Mouse (Mus musculus) liver (tissue): Measurements from ENCODE around the gene Gm4787.
A peak's percentile ranks its signal among the peaks of the same experiment; 100 is the strongest.
"Not testable (repeated sequence)": the region's sequence is repeated elsewhere in the genome, so short reads cannot be mapped to it uniquely, and the experiment has no call there.

ENCODE experiments used
- DNase-seq: peaks from one replicate; pipeline ENCODE4 v3.0.0-alpha.2; 2020; ENCODE audit warnings: mixed read lengths

Gm4787 gene

GRCm38 (mm10) chr12:81379364-81379763, at the start of gene Gm4787:
Gm4787 (minus strand) TSS chr12:81379464.
- not testable (repeated sequence) for DNase-seq

DNA sequence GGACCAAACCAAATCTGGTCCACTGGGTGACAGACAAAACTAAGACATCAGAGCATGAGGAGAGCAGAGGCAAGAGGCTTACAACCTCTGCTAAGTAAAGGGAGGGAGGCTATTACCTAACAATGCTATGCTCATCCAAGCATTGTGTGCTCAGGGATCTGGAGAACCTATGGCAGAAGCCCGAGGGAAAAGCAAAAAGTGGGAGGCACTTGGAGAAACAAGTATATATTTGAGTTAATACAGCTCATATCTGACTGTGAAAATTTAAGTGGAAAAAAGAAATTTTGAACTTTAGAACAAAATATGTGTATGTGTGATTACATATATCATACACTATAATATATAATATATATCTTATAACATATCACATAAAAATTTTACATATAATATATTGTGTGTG, 42.6 kb upstream of the Gm4787 start, which contains the start of gene Adam4:
TSS of gene Adam4 (minus strand) at position 101 of the 400 bp plus-strand sequence.
- no peak for DNase-seq

GRCm38 (mm10) chr12:81413211-81413610, 33.9 kb upstream of the Gm4787 start:
- no peak for DNase-seq

DNA sequence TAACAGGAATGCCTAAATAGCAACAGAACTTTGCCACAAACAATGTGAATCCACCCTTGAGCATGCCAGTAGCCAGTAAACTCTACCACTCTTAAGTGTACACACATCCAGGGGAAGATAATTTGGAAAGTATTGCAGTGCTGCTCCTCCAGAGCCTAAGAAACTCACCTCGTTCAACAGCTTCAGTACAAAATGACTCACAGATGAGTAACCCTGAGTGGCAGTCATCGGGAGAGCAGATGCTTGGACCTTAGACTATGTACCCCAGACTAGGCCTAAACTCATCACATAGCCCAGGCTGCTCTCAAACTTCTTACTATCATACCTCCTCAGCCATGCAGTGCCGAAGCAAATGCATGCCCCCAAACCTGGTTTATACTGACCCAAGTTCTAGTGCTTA, 29.7 kb upstream of the Gm4787 start:
- no peak for DNase-seq

GRCm38 (mm10) chr12:81402187-81402586, 22.9 kb upstream of the Gm4787 start:
- peak; percentile 38 for DNase-seq

- no peak for DNase-seq
These were observed 45.4 kb downstream of the Gm4787 start for GRCm38 (mm10) chr12:81333841-81334240.

DNA sequence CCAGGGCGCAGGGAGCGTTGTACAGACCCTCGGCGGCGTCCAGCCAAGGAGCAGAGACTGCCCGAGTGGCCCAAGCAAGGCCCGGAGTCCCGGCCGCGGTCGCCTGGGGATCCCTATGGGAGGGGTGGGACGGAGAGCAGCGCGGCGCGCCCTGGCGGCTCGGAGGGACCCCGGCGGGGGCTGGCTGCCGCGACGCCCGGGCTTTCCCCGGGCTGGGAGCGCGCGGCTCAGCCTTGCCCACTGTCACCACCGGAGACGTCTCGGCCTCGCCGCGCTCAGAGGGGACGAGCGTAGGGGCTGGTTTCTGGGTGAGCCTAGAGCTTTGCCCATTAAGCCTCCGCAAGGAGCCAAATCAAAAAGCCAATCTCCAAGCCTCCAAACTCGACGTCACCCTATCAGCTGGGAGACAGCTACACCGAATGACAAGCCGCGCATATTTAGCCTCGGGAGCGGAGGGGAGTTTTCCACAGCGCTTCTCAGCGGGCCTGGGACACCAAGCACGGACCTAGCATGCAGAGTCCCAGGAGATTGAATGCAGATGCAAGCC, 46.3 kb downstream of the Gm4787 start, which contains the start of gene Slc8a3:
TSS of gene Slc8a3 (minus strand) at position 306 of the 547 bp plus-strand sequence.
- peak; percentile 5 for DNase-seq

DNA sequence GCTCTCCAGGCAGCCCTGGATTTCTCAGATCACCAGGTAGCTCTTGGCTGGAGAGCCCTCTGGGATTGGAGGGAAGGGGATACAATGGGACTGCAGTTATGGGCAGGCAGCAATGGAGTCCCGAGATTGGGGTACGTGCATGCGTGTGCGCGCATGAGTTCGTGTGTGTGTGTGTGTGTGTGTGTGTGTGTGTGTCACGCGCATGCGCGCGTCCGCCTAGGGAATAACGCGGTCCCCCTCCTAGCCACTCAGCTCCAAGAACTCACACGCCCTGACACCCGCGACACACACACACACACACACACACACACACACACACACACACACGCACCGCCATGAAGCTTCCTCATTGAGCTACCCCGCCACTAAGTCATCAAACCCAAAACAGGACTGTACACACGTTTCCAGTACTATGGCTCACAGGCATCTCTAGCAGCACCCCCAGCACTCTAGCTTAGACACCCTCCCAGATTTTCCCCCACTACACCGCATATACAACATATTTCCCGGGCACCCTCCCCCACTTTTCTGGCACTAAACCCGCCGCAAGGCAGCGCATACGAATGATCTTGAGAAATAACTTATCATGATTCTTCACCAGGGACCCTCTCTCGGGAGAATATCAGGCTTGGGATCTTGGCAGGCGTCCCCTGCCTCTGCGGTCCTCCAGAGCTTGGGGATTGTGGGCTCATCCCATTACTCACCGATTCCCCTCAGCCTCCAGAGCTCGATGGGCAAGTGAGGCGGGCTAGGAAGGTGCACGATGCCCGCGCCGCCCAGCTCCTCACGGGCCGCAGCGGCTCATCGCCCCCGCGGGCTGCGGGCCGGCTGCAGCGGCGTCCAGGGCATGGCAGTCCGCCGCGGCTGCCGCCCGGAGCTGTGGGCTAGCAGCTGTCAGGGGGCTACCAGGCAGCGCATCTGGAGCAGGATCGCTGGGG, 47.1 kb downstream of the Gm4787 start:
- peak; percentile 9 for DNase-seq

GRCm38 (mm10) chr12:81331046-81331638, 48.1 kb downstream of the Gm4787 start:
- DNase-seq = no peak
